Mouse (Mus musculus): ENCODE measurements around the gene Xrn1. TPM values are rescaled to one million over a fixed set of nuclear protein-coding genes. Genes with fewer than 3 reads are reported as not detected.
"Not testable (repeated sequence)": the region's sequence is repeated elsewhere in the genome, so short reads cannot be mapped to it uniquely, and the experiment has no call there.

Gene Xrn1
- polyA plus RNA-seq, 1 experiment from 2014 or later = 11.1 TPM

DNA sequence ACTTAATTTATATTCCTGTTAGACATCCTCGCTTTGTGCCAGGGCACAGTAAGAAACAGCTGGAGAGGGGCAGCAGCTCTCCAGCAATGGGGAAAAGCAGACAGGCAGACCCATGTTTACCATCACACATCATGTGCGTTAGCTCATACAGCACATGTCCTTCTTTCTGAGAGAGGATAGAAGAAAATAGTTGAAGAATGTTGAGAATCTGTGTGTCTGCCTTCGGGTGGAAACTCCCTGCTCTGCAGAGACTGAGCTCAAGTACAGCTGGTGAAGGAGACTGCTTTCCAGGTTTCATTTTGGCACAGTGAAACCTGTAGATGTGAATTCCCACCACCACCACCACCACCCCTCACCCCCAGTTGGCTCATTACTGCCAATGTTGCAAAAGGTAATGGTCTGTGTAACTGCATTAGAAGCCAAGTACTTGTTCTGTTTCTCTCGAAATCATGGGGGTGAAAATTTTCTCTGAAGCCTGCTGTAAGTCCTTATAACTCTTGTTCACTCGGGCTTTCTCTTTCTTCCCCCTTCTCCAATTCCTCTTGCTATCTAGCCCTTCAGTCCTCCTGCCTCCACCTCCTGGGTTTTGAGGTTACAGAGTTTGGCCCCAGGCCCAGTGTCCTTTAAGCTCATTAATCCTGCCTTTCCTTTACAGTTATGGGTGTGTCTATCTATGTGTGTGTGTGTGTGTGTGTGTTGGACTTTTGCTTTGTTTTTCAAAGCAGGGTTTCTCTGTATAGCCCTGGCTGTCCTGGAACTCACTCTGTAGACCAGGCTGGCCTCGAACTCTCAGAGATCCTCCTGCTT lies 102.1 kb downstream of the Xrn1 start:
- 74% methylated on average over 6 of the region's 6 CpGs for WGBS (ENCODE audit: insufficient replicate concordance)
- no peak for ATAC-seq
- Histone ChIP-seq H3K4me2 (no peak overlapping the region), H3K27me3 (replicated peaks) (no peaks in the 10 kb centered on the region), H3K4me3 (no peak overlapping the region), H3K9ac (no peak overlapping the region), H3K27ac (no peak overlapping the region), H3K36me3 (peaks cover 63% of the 10 kb centered on the region), H3K9me3 (replicated peaks) (no peaks in the 10 kb centered on the region), H3K4me1 (no peaks in the 10 kb centered on the region)

DNA sequence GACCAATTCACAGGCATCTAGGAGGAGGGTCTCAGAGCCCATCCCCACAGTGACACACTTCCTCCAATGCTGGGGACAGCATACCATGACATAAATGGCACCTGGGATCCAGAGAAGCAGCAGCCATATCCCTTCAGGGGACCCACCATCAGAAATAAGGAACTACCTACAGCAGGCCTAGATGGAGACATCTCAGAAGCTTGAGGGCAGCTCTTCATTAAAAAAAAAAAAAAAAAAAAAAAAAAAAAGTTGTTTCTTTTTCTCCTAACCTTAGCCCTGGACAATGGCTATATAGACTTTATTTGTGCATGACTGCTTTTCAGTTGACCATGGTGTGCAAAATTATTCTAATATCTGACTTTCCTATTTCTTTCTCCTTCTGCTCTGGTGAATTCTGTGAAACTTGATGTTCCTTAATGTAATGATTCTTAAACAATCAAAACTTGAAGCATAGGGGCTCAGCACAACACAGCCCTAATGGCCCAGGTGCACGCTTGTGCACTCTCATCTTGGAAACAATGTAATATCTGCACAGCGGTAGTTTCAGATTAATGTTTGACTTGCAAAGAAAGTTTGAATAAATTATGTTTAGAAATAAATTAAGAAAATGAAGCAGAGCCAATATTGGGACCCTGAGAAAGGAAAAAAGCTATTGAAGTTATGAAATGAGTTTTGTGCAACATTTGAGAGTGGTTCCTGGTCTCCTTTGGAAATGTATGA lies 108.7 kb downstream of the Xrn1 start:
- H3K4me2 ChIP-seq = no peak overlapping the region

DNA sequence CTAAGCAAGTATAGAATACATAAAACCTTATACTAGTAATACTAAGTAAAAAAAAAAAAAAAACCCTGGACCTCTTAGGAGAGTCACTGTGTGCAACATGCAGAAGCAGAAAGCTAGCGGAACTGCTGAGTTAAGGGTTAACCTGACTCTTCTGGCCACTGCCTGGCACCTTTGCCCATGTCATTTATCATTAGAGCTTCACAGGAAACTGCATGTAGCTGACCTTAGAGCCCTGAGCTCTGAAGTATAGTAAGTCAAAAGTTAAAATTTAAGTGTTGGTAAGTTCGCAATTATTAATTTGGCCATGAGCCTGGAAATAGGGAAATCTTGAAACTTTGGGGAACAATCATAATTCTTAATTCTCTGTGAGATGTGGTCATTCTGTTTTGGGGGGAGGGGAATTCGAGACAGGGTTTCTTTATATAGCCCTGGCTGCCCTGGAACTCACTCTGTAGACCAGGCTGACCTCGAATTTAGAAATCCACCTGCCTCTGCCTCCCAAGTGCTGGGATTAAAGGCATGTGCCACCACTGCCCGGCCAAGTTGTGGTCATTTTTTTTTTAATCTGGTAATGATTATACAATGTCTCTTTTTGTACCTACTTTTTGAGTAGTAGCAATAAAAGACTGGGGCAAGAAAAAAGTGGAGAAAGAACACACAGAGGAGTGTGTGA lies 109.4 kb downstream of the Xrn1 start:
- no peaks in the 10 kb centered on the region for H3K27me3 ChIP-seq (replicated peaks)
- no peak for ATAC-seq
- WGBS (ENCODE audit: insufficient replicate concordance) = 52% methylated on average over 5 of the region's 5 CpGs

More for the DNA sequence above, 108.7 kb downstream of the Xrn1 start:
- ATAC-seq = no peak
- H3K9me3 ChIP-seq (replicated peaks) = no peaks in the 10 kb centered on the region
- H3K4me1 ChIP-seq = no peaks in the 10 kb centered on the region
- no peaks in the 10 kb centered on the region for H3K27me3 ChIP-seq (replicated peaks)
- no peak overlapping the region for H3K9ac ChIP-seq
- H3K36me3 ChIP-seq = peaks cover 8% of the 10 kb centered on the region
- WGBS (ENCODE audit: insufficient replicate concordance) = 77% methylated on average over 2 of the region's 2 CpGs
- no peak overlapping the region for H3K27ac ChIP-seq
- no peak overlapping the region for H3K4me3 ChIP-seq

DNA sequence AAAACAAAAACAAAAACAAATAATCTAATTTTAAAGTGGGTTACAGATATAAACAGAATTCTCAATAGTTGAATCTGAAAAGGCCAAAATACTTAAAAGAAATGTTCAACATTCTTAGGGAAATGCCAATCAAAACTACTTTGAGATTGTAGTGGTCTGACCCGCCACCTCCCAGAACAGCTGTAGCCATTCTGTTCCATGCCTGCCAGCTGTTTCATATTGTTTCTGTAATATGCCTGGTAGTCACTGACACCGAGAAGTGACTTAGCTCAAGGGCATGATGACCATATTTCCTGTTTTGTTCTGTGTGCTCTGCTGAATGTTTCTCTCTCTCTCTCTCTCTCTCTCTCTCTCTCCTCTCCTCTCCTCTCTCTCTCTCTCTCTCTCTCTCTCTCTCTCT lies 112.9 kb downstream of the Xrn1 start:
- Histone ChIP-seq H3K9ac (no peak overlapping the region), H3K27me3 (replicated peaks) (peaks cover 8% of the 10 kb centered on the region; the same call in 1 of the 2 replicates), H3K4me2 (no peak overlapping the region), H3K27ac (no peak overlapping the region), H3K36me3 (no peaks in the 10 kb centered on the region), H3K4me3 (no peak overlapping the region), H3K9me3 (replicated peaks) (no peaks in the 10 kb centered on the region), H3K4me1 (no peaks in the 10 kb centered on the region)
- 39% methylated on average over 2 of the region's 2 CpGs for WGBS (ENCODE audit: insufficient replicate concordance)
- ATAC-seq = no peak

More for the DNA sequence above, 109.4 kb downstream of the Xrn1 start:
- H3K4me2 ChIP-seq = no peak overlapping the region
- peaks cover 1% of the 10 kb centered on the region; the same call in 1 of the 2 replicates for H3K36me3 ChIP-seq
- H3K27ac ChIP-seq = no peak overlapping the region
- H3K4me3 ChIP-seq = no peak overlapping the region
- no peaks in the 10 kb centered on the region for H3K4me1 ChIP-seq
- H3K9ac ChIP-seq = no peak overlapping the region
- H3K9me3 ChIP-seq (replicated peaks) = no peaks in the 10 kb centered on the region

DNA sequence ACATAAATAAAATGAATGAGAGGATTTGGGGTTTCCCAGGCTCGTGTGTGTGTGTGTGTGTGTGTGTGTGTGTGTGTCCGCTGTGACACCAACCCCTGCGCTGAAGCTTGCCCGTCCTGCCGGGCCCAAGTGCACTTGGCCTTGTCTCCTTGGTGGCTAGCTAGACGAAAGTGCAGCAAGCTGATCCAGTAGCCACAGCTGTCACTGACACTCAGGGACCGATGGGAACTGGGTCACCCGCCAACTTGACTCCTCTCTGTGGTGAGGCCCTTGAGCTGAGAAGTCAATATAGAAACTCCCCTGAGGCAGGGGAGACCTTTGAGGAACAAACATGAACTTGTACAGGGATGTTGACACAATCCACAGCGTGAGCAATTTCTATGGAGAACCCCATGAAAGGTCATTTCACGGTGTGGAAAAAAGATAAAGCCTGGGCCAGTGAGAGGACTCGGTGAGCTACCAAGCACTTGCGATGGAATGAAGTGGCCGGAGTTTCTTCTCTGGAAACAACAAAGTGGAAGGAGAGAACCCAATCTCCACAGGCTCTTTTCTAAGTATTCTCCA lies 124.3 kb downstream of the Xrn1 start:
- Histone ChIP-seq H3K27ac (no peak overlapping the region), H3K27me3 (replicated peaks) (peaks cover 18% of the 10 kb centered on the region; the same call in 1 of the 2 replicates), H3K9me3 (replicated peaks) (no peaks in the 10 kb centered on the region), H3K36me3 (no peaks in the 10 kb centered on the region), H3K4me1 (no peaks in the 10 kb centered on the region), H3K4me2 (no peak overlapping the region), H3K9ac (no peak overlapping the region), H3K4me3 (no peak overlapping the region)
- ATAC-seq = no peak
- 76% methylated on average over 13 of the region's 13 CpGs for WGBS (ENCODE audit: insufficient replicate concordance)

DNA sequence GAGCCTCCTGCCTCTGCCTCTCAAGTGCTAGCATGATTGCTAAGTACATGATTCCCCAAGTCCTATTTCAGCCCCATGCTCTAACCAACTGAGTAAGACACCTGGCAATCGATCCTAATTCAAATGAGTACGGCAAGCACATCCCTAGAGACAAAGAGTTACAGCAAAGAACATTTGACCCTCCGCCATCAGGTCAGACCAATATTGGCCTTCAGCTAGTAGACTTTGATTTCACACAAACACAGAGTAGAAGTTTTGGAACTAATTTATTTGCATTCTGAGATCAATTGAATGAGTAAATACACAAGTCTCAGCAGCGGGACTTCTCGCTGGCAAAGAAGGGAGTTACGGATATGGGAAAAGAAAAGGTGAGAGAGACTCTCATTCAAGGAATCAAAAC lies 130.7 kb downstream of the Xrn1 start:
- Histone ChIP-seq H3K9me3 (replicated peaks) (no peaks in the 10 kb centered on the region), H3K4me1 (no peaks in the 10 kb centered on the region), H3K36me3 (no peaks in the 10 kb centered on the region), H3K4me2 (no peak overlapping the region), H3K9ac (no peak overlapping the region), H3K4me3 (no peak overlapping the region), H3K27ac (no peak overlapping the region), H3K27me3 (replicated peaks) (peaks cover 11% of the 10 kb centered on the region; the same call in 1 of the 2 replicates)
- ATAC-seq = no peak
- WGBS (ENCODE audit: insufficient replicate concordance) = 77% methylated on average over 6 of the region's 6 CpGs

DNA sequence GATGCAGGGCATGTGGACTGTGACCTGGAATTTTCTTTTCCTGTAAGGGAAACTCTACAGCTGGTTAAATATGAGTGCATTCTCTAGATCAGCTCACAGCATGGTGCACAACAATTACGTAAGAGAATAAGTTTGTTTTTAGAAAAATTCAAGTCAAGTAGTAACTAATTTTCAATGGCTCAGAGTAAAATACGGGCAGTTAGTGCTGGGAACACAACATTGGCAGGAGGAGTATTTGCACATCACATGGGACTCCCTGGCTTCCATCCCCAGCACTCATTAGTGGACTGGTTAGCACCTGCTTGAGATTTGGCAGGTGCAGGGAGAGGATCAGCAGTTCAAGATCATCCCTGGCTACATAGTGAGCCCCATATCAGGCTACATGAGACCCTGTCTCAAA lies 133.1 kb downstream of the Xrn1 start:
- Histone ChIP-seq H3K4me2 (no peak overlapping the region), H3K9ac (no peak overlapping the region), H3K27me3 (replicated peaks) (peaks cover 11% of the 10 kb centered on the region; the same call in 1 of the 2 replicates), H3K36me3 (no peaks in the 10 kb centered on the region), H3K4me3 (no peak overlapping the region), H3K27ac (no peak overlapping the region), H3K9me3 (replicated peaks) (peaks cover 5% of the 10 kb centered on the region; the same call in 1 of the 2 replicates), H3K4me1 (no peaks in the 10 kb centered on the region)
- ATAC-seq = no peak
- WGBS (ENCODE audit: insufficient replicate concordance) = 64% methylated on average over 2 of the region's 2 CpGs

DNA sequence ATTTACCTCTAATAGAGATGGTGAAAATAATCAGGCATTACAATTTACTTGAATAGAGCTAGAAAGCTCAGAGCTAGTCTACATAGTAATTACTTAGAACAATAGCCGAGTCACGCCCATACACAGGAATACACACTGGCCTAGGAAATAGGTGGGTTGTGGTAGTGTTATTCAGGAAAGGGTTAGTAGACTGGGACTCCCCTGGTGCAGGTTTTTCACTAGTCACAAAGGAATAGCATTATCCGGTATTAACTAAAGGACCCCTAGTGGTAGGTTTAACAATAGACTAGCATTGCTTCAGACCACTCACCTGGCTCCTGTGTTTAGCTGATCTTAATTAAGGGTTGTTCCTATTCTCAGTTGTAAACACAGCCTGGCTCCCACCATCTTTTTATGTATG lies 133.9 kb downstream of the Xrn1 start:
- 68% methylated on average over 3 of the region's 3 CpGs for WGBS (ENCODE audit: insufficient replicate concordance)
- H3K4me2 ChIP-seq = not testable (repeated sequence)

DNA sequence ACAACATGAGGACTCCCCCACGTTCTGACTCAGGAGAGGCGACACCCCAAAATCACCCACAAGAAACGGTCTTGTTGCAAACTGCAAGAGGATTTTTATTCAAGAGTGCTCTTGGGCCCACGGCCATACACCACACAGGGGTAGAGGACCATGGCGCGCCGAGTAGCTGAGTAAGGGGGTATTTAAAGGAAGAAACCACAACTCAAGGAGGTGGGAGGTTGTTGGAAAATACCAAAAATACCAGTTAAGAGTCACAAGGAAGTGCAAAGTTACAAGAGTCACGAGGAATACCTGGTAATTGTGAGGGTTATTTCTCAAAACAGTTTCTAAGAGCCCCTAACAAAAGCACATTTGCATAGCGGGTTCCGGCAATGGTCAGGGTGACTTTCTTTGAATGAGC lies 138.1 kb downstream of the Xrn1 start:
- H3K9ac ChIP-seq; H3K36me3 ChIP-seq; H3K4me2 ChIP-seq; H3K4me1 ChIP-seq; H3K27ac ChIP-seq; H3K4me3 ChIP-seq; H3K27me3 ChIP-seq (replicated peaks); ATAC-seq: not testable (repeated sequence)
- peaks cover 19% of the 10 kb centered on the region; the same call in 1 of the 2 replicates for H3K9me3 ChIP-seq (replicated peaks)
- 74% methylated on average over 10 of the region's 10 CpGs for WGBS (ENCODE audit: insufficient replicate concordance)

More for the DNA sequence above, 133.9 kb downstream of the Xrn1 start:
- not testable (repeated sequence) for ATAC-seq; H3K9me3 ChIP-seq (replicated peaks); H3K36me3 ChIP-seq; H3K4me1 ChIP-seq; H3K27ac ChIP-seq; H3K9ac ChIP-seq; H3K4me3 ChIP-seq
- H3K27me3 ChIP-seq (replicated peaks) = peaks cover 11% of the 10 kb centered on the region; the same call in 1 of the 2 replicates

DNA sequence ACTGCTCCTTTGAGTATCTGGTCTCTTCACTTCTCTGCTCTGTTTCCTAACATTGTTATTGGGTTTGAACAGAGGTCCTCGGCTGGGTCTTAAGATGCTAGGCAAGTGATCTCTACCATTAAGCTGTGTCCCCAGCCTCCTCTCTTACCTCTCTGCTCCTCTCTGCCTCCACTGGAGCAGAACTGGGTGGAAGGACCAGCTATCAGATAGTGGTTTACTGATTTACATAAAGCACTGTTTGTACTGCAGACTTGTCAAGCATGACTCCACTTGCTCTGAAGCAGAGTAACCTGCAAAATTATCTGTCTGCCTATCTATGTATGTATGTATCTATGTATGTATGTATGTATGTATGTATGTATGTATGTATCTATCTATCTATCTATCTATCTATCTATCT lies 138.7 kb downstream of the Xrn1 start:
- Histone ChIP-seq H3K9ac (no peak overlapping the region), H3K4me2 (no peak overlapping the region), H3K36me3 (no peaks in the 10 kb centered on the region), H3K4me3 (no peak overlapping the region), H3K27me3 (replicated peaks) (peaks cover 9% of the 10 kb centered on the region; the same call in 1 of the 2 replicates), H3K4me1 (no peaks in the 10 kb centered on the region), H3K27ac (no peak overlapping the region), H3K9me3 (replicated peaks) (peaks cover 24% of the 10 kb centered on the region)
- WGBS (ENCODE audit: insufficient replicate concordance) = 86% methylated on average over 1 of the region's 1 CpGs
- no peak for ATAC-seq

DNA sequence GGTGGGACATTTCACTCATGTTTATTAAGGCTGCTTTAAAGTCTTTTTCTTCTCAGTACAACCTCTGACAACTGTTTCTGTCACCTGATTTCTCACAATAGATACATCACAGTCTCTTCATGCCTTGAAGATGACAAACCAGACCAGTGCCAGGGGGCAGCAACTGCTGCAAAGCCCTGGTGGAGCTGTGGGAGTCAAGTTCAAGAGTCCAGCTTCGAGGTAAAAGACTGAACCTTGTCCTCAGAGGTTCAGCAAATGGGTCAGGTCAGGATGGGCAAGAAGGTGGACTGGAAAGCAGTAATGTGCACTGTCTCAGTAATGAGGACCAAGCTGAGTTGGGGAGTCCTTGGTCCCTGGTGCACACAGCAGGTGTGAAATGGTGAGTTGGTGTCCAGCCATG lies 139.8 kb downstream of the Xrn1 start:
- 27% methylated on average over 1 of the region's 1 CpGs for WGBS (ENCODE audit: insufficient replicate concordance)
- no peak overlapping the region for H3K9ac ChIP-seq
- H3K36me3 ChIP-seq = no peaks in the 10 kb centered on the region
- peaks cover 32% of the 10 kb centered on the region for H3K9me3 ChIP-seq (replicated peaks)
- no peak overlapping the region for H3K4me3 ChIP-seq
- H3K4me1 ChIP-seq = no peaks in the 10 kb centered on the region
- peaks cover 5% of the 10 kb centered on the region; the same call in 1 of the 2 replicates for H3K27me3 ChIP-seq (replicated peaks)
- no peak for ATAC-seq
- H3K4me2 ChIP-seq = no peak overlapping the region
- H3K27ac ChIP-seq = no peak overlapping the region
